Mouse (Mus musculus) fibroblast of lung, adult 2 months (primary cell): ENCODE results near the gene Ripor1.

Experiments used
- DNase-seq: peaks from one replicate; pipeline ENCODE4 v3.0.0-alpha.2; 2011; ENCODE audit warnings: low read depth

Gene Ripor1

DNA sequence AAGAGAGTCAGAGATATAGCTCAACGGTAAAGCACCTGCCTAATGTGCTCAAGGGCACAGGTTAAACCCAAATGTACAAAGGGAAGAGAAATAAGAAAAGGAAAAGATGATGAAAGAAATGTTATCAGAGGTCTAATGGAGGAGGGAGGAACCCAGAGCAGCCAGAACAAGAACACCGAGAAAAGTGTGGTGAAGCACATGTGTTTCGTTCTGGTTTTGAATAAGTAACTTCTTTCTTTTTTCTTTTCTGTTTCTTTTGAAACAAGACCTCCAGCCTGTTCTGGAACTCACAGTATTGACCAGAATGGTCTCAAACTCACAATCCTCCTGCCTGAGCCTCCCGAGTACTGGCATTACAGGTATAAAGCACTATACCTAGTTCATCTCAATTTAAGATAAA is 24.3 kb downstream of the Ripor1 start:
- DNase-seq: no peak

DNA sequence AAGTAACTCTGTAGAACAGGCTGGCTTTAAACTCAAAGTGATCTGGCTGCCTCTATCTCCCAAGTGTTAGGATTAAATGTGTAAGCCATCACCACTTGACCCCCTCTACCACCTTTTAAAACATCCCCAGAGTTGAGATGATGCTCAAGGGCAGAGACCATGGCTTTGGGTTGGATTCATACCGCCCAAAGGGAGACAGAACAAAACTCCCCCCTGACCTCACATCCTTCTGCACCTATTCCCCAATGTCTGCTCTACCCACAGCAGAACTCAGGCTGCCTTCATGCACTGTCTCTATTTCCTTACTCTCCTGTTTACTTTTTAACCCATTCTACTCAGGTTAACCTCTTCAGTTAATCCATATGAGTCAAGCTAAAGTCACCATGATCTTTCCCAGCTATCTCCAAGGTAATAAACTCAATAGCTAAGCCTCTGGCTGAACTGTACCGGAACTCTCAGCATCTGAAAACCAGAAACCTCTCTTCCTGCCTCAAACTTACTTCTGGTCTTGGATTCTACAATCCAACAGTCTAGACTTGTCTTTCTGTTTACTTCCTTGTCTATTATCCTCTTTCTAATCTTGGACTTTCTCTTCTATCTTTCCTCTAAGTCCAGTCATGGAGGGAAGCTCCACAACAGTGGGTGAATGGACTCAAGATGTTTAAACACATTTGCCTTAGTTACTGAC is 29.9 kb downstream of the Ripor1 start:
- DNase-seq: no peak

DNA sequence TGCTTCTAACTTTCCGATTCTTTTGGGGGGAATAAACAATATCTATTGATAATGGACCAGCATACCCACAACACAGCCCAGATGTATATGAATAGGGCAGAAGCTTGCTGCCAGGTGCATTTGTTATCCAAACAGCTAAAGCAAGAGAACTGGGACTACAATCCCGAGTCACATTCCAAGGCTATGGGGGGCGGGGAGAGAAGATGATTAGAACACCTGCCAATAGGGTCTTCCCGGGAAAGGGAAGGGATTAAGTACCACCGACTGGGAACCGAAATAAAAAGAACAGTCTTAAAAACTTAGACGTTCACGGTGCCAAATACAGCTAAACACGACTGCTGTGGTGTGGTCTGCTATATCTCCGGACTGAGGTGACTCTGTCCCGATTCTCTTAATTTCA is 30.4 kb downstream of the Ripor1 start:
- no peak for DNase-seq

DNA sequence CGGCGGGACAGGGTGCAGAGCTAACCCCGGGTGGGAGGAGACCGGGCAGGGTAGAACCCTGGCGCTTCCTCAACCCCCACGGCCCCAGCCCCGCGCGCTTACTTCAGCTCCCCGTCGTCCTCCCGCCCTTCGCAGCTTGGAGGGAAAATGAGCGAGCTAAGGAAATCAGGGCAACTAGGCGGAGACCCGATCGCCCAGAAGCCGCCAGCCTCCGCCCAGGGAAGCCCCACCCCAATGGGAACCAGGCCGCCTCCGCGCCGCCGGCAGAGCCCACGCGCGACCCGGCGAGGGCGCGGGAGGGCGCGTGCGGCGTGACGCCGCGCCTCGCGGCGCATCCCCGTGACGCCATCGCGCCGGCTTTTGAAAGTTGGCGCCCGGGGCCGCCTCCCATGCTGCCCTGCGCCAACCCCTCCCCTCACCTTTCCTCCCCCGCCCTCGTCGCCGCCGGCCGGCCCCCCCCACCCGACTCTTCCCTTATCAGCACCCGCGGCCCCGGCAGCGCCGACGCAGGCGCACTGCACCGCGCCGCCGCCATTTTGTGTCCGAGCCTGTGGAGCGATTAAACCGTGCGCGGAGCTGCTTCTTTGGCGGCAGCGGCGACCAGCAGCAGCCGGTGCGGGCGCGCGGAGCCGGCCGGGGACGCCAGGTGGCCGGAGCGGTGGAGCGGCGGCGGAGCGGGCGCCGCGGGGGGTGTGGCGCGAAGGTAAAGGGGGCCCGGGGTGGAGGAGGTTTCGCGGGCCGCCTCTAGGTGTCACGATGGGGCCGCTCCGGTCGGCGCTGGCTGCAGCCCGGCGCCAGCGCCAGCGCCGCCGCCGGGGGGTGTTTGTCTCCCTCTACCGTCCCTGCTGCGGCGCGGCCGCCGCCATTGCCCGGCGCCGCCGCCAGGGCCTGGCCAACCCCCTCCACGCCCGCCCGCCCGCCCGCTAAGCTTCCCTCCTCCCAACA is 31.2 kb downstream of the Ripor1 start, which contains the start of gene Ctcf:
Gene Ctcf, plus strand, starts transcription at position 551 of the 945 bp plus-strand sequence.
- peak; percentile 44 for DNase-seq

DNA sequence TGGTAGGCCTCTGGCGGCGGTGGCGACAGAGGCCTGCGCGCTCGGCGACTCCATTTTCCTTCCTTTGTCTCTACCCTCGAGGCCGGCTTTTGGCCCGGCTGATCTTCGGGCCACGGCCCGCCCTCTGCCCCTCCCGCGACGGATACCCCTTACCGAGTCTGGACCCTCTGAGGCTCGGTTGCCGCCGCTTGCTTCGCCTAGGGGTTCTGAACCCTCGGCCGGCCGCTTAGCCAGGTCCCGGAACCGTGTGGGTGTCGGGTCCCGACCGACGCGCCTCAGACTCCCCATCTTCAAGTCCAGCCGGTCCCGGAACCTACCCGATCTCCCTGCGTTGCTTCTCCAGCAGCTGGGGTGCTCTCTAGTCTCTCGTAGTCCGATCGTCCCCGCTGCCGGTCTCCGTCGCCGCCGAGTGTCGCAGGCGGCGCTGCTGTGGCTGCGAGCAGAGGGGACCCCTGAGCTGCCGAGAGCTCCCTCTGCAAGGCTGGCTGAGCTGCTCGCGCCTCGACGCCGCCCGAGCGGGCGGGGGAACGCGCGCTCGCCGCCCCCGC is 32.0 kb downstream of the Ripor1 start, which contains the start of gene Agrp:
Gene Agrp, minus strand, starts transcription at position 431 of the 548 bp plus-strand sequence.
- no peak for DNase-seq

DNA sequence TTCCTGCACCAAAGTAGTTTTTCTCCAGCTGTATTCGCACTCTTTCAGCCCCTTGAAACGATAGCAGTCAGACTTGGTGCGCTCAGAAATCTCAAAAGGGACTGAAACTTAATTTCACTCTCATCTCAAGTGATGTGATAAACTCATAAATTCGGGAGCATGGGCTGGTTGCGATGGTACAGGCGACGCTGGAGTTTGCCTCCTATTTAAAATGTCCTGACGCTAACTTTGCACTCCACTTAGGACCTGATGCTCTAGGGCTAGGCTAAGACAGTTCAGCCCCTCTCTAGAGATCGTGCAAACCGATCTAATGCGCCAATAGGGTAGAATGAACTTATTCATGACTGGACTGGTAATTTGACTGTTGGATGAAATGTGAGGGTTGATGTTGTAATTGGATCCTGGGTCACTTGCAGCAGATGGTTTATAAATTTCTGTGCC is 32.6 kb downstream of the Ripor1 start:
- no peak for DNase-seq

DNA sequence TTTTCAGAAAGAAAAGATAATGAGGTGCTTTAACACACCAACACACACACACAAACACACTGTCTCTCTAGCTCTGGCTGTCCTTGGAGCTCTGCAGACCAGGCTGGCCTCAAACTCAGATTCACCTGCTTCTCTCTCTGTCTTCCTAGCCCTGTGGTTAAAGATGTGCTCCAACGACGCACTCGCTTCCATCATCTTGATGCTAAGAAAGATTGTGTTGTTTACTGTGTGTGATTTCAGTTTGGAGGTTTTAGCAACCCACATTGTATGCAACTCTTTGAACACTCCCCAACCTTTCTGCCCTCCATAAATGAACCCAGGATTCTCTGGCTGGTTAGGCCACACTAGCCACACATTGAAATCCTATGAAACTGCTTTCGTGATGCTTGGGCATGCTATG is 33.5 kb downstream of the Ripor1 start:
- no peak for DNase-seq

DNA sequence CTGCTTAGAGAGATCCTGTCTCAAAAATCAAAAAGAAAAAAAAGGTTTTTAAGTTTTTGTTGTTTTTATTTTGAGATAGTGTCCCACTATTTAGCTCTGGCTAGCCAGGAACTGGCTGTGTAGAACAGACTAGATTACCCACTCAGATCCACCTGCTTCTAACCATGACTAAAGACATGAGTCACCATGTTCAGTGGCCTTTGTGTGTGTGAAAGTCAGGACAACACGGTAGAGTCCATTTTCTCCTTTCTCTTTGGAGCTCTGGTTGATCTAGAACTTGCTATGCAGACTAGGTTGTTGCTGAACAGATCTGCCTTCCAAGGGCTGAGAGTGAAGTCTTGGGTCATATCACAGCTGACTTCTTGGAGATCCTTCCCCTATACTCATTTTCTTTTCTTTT is 34.8 kb downstream of the Ripor1 start:
- DNase-seq: no peak

DNA sequence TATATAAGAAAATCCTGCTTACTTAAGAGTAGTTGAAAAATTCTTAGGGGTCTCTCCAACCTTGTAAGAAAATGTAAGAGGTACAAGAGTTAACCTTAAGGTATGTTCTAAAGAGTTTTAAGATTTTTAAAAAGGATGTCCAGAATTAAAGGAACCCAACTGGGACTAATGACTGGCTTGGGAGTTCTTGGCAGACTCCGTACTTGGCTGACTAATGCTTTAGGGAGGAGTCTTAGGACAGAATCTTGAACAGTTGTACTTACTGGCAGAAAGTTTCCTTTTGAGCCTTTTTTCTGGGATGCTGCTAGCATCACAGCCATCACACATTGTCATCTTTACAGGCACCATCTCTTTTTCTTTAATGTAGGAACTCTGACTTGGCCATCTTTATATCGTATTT is 35.5 kb downstream of the Ripor1 start:
- no peak for DNase-seq

DNA sequence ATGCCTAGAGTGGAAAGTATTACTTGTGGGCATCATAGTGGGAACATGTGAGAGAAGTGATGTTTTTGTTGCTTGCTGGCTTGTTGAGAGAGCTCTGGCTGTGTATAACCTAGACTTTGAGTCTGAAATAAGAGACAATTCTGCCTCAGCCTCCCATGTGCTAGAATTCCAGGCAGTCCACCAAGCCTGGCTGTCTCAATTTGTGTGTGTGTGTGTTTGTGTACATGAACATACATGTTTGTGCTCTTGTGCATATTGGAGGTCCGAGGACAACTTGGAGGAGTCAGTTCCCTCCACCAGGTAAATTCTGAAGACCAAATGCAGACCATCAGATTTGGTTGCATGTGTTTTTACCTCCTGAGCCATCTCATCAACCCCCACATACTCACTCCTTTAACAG is 40.1 kb downstream of the Ripor1 start:
- DNase-seq: no peak

DNA sequence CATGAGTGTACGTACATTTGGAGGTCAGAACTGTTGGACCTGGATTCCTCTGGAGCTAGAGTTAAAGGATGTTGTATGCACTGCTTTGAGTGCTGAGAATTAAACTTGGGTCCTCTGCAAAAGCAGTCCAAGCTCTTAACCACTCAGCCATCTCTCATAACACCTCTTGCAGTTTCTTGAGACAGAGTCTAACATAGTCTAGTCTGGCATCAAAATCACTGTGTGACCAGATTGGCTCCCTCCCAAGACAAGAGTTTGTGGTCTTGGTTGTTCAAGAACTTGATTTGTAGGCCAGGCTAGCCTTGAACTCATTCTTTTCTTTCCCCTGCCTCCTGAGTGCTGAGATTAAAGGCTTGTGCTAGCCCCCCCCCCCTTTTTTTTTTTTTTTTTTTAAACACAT is 43.9 kb downstream of the Ripor1 start:
- DNase-seq: no peak

DNA sequence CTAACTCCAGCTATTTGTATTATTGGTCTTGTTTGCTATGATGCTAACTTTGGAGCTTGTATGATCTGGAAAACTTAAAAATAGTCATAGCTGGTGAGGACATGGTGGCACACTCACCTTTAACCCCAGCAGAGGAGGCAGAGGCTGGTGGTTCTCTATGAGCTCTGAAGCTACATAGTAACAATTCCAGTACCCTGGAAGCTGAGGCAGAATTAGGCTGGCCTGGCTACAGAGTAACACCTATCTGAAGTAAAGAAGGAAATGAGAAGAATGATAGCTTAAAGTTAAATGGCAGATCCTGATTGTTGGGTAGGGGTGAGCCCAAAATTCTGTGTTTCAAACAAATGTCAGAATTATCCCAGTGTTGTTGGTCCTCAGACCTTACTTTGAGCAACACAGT is 52.6 kb downstream of the Ripor1 start:
- no peak for DNase-seq

DNA sequence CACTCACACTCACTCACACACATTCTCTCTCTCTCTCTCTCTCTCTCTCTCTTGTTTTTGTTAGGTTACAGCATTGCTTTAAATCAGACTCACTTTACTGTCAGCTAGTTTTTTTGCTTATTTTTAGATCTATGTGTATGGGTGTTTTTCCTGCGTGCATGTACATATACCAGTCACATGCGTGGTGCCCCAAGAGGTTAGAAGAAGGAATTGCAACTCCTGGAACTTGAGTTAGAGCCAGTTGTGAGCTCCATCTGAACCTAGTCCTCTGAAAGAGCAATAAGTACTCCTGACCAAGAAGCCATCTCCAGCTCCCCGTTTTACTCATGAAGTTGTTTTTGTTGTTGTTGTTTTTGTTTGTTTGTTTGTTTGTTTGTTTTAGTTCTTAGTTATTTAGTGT is 56.1 kb downstream of the Ripor1 start:
- peak; percentile 15 for DNase-seq
